Mouse (Mus musculus) CH12.LX (cell line): ENCODE data around the gene Eps15l1. TPM values are rescaled to one million over a fixed set of nuclear protein-coding genes. Genes with fewer than 3 reads are reported as not detected.

Experiments used
- DNase-seq: peaks from one replicate; pipeline ENCODE4 v3.0.0-alpha.2; 2013; ENCODE audit errors: extremely low read depth
- H3K27ac ChIP-seq: 2 replicates; pipeline ENCODE4 v1.5.1; 2012; ENCODE audit warnings: low read depth, mild to moderate bottlenecking, control low read depth, moderate library complexity; ENCODE audit not compliant: insufficient read depth
- H3K27me3 ChIP-seq: replicated peaks from 2 replicates; pipeline ENCODE3; 2012; ENCODE audit warnings: inconsistent platforms
- H3K36me3 ChIP-seq, 2 experiments: replicated peaks in 1 of 2; 2 replicates each; pipeline versions ENCODE3 to v1.6.1; 2012; ENCODE audit warnings: inconsistent platforms in 1 of 2, low read length in 1 of 2, mild to moderate bottlenecking in 1 of 2, mixed read lengths in 1 of 2, moderate library complexity in 1 of 2; ENCODE audit not compliant: control insufficient read depth in 1 of 2, insufficient read depth in 1 of 2
- H3K4me1 ChIP-seq, 2 experiments: 2 replicates each; pipeline ENCODE4 v1.6.1; 2012; ENCODE audit warnings: inconsistent platforms in 1 of 2, moderate library complexity in 1 of 2; ENCODE audit not compliant: insufficient read depth in 2 of 2, control insufficient read depth in 1 of 2
- H3K4me2 ChIP-seq: 2 replicates; pipeline ENCODE4 v1.6.1; 2012; ENCODE audit warnings: low read depth, mild to moderate bottlenecking, control low read depth; ENCODE audit not compliant: poor library complexity, insufficient read depth, severe bottlenecking
- H3K4me3 ChIP-seq, 3 experiments: fragments of 150-350 bp in 1 of 3; sonication (generic) in 1 of 3; replicated peaks in 1 of 3; 2 replicates each; pipeline versions ENCODE3 to v1.5.1; 2011 to 2012; ENCODE audit warnings: low read depth in 2 of 3, low read length in 2 of 3, mild to moderate bottlenecking in 2 of 3, moderate library complexity in 2 of 3, control low read depth in 1 of 3, improper control_type of control experiment in 1 of 3, inconsistent platforms in 1 of 3, mixed read lengths in 1 of 3; ENCODE audit not compliant: poor library complexity in 1 of 3
- H3K79me2 ChIP-seq: replicated peaks from 2 replicates; pipeline ENCODE4 v1.6.1; 2012; ENCODE audit warnings: mild to moderate bottlenecking, moderate library complexity; ENCODE audit not compliant: control insufficient read depth, poor library complexity, insufficient read depth, severe bottlenecking; ENCODE audit errors: extremely low read depth
- H3K9ac ChIP-seq: 2 replicates; pipeline ENCODE4 v1.6.1; 2012; ENCODE audit warnings: low read depth, mild to moderate bottlenecking, control low read depth, moderate library complexity; ENCODE audit not compliant: insufficient read depth
- H3K9me3 ChIP-seq: replicated peaks from 2 replicates; pipeline ENCODE3; 2012; ENCODE audit warnings: low read length, inconsistent platforms, mixed read lengths
- BHLHE40 ChIP-seq: IDR thresholded peaks from 2 replicates; pipeline ENCODE4 v1.6.1; 2011; ENCODE audit warnings: mild to moderate bottlenecking, low read depth, low read length, improper control_type of control experiment
- CHD1 ChIP-seq: IDR thresholded peaks from 2 replicates; pipeline ENCODE4 v1.6.1; 2012; ENCODE audit warnings: low read depth, low read length, improper control_type of control experiment, inconsistent platforms
- CHD2 ChIP-seq: IDR thresholded peaks from 2 replicates; pipeline ENCODE4 v1.6.1; 2011; ENCODE audit warnings: low read length, improper control_type of control experiment
- E2F4 ChIP-seq: IDR thresholded peaks from 2 replicates; pipeline ENCODE4 v1.6.1; 2011; ENCODE audit warnings: low read depth, low read length, improper control_type of control experiment; ENCODE audit not compliant: insufficient replicate concordance
- ETS1 ChIP-seq: conservative IDR thresholded peaks from 2 replicates; pipeline ENCODE4 v1.6.1; 2012; ENCODE audit warnings: low read depth, mild to moderate bottlenecking, inconsistent platforms, low read length, improper control_type of control experiment, moderate library complexity
- GABPA ChIP-seq: IDR thresholded peaks from 2 replicates; pipeline ENCODE4 v1.6.1; 2012; ENCODE audit warnings: low read depth, low read length, improper control_type of control experiment, inconsistent platforms; ENCODE audit not compliant: insufficient replicate concordance
- HCFC1 ChIP-seq: IDR thresholded peaks from 2 replicates; pipeline ENCODE4 v1.6.1; 2012; ENCODE audit warnings: low read depth, mild to moderate bottlenecking, inconsistent platforms, low read length, improper control_type of control experiment
- IRF4 ChIP-seq: IDR thresholded peaks from 2 replicates; pipeline ENCODE4 v1.6.1; 2014; ENCODE audit warnings: low read depth, mild to moderate bottlenecking, inconsistent platforms, low read length, improper control_type of control experiment
- MAX ChIP-seq: IDR thresholded peaks from 2 replicates; pipeline ENCODE4 v1.6.1; 2011; ENCODE audit warnings: low read length, improper control_type of control experiment
- MXI1 ChIP-seq: IDR thresholded peaks from 2 replicates; pipeline ENCODE4 v1.6.1; 2011; ENCODE audit warnings: mild to moderate bottlenecking, low read depth, low read length, improper control_type of control experiment
- MYC ChIP-seq: IDR thresholded peaks from 2 replicates; pipeline ENCODE4 v1.6.1; 2011; ENCODE audit warnings: low read depth, mild to moderate bottlenecking, improper control_type of control experiment, low read length
- NELFE ChIP-seq: IDR thresholded peaks from 2 replicates; pipeline ENCODE4 v1.6.1; 2011; ENCODE audit warnings: low read depth, low read length, improper control_type of control experiment
- NRF1 ChIP-seq: IDR thresholded peaks from 2 replicates; pipeline ENCODE4 v1.6.1; 2014; ENCODE audit warnings: low read depth, mild to moderate bottlenecking, inconsistent platforms, low read length, improper control_type of control experiment, moderate library complexity
- RCOR1 ChIP-seq: conservative IDR thresholded peaks from 2 replicates; pipeline ENCODE4 v1.6.1; 2012; ENCODE audit warnings: low read depth, mild to moderate bottlenecking, inconsistent platforms, low read length, improper control_type of control experiment
- SMC3 ChIP-seq: IDR thresholded peaks from 2 replicates; pipeline ENCODE4 v1.6.1; 2011; ENCODE audit warnings: low read depth, low read length, improper control_type of control experiment
- TBP ChIP-seq: conservative IDR thresholded peaks from 2 replicates; pipeline ENCODE4 v1.6.1; 2011; ENCODE audit warnings: low read depth, low read length, improper control_type of control experiment
- UBTF ChIP-seq: IDR thresholded peaks from 2 replicates; pipeline ENCODE4 v1.6.1; 2012; ENCODE audit warnings: low read depth, mild to moderate bottlenecking, inconsistent platforms, low read length, improper control_type of control experiment, moderate library complexity
- USF2 ChIP-seq: conservative IDR thresholded peaks from 2 replicates; pipeline ENCODE4 v1.6.1; 2011; ENCODE audit warnings: low read depth, low read length, improper control_type of control experiment
- ZMIZ1 ChIP-seq: IDR thresholded peaks from 2 replicates; pipeline ENCODE4 v1.6.1; 2012; ENCODE audit warnings: low read depth, mild to moderate bottlenecking, inconsistent platforms, low read length, improper control_type of control experiment
- ZNF384 ChIP-seq: IDR thresholded peaks from 2 replicates; pipeline ENCODE4 v1.6.1; 2012; ENCODE audit warnings: low read depth, low read length, improper control_type of control experiment, inconsistent platforms
- dilution Hi-C: fragments of 300-500 bp; cut with MboI; formaldehyde crosslinking; loops from 2 replicates; pipeline ENCODE4 v1.14.3; 2020; ENCODE audit warnings: low sequenced_read_pairs; ENCODE audit not compliant: extremely low pct_unique_long_range_greater_than_20kb, extremely low pct_ligation_motif_present
- in situ Hi-C: fragments of 300-500 bp; cut with MboI; formaldehyde crosslinking; loops from 3 replicates; pipeline ENCODE4 v1.14.3; 2019; ENCODE audit warnings: low sequenced_read_pairs, low pct_ligation_motif_present, low pct_unique_long_range_greater_than_20kb, mixed read lengths
- polyA plus RNA-seq: library from polyadenylated mRNA; unstranded; fragments of >175 nt; gene quantifications from 2 replicates; pipeline ENCODE4 v1.2.1, GENCODE M21; 2012; ENCODE audit warnings: low read depth; ENCODE audit not compliant: insufficient read length
- total RNA-seq, 2 experiments: library from RNA; depleted of rRNA; stranded (reverse); fragments of 300-350 nt in 1 of 2; fragments of >200 nt in 1 of 2; gene quantifications; 2 replicates each; pipeline ENCODE4 v1.2.3; 2012 to 2014

Eps15l1 gene
- total and polyA plus RNA-seq, 3 experiments, result 21.7 to 49.4 (median 25.6) TPM

GRCm38 (mm10) chr8:72310849-72311506 lies 110.3 kb downstream of the Eps15l1 start:
- DNase-seq, result peak; percentile 28
- no peaks in the 10 kb centered on the region for H3K36me3 ChIP-seq
- no peak overlapping the region for H3K4me3 ChIP-seq
- H3K4me2 ChIP-seq, result no peak overlapping the region
- TF ChIP-seq BHLHE40 (peak; percentile 16; the same call in 1 of the 2 replicates), NRF1 (no peak), ETS1 (0 out of 2 replicates have a peak, but pooled peaks have one; percentile 18)
- TF ChIP-seq, all 38 proteins: peak for 2
- in situ Hi-C loops, result no loop called here
- dilution Hi-C loops, result no loop called here
- H3K9me3 ChIP-seq, result no peaks in the 10 kb centered on the region
- H3K9ac ChIP-seq, result no peak overlapping the region
- no peaks in the 10 kb centered on the region for H3K27me3 ChIP-seq
- H3K4me1 ChIP-seq, result peaks cover 5 to 10% of the 10 kb centered on the region in 2 experiments; a peak in 3 of 4 replicates
- no peaks in the 10 kb centered on the region for H3K79me2 ChIP-seq
- no peak overlapping the region for H3K27ac ChIP-seq

GRCm38 (mm10) chr8:72308276-72308675 lies 113.0 kb downstream of the Eps15l1 start:
- no peak for DNase-seq

GRCm38 (mm10) chr8:72306913-72307312 lies 114.3 kb downstream of the Eps15l1 start:
- in situ Hi-C loops, result no loop called here
- no peaks in the 10 kb centered on the region for H3K9me3 ChIP-seq
- no peak for TF ChIP-seq MXI1
- TF ChIP-seq CHD2, result no peak
- TF ChIP-seq, all 38 proteins: peak for 0
- H3K9ac ChIP-seq, result no peak overlapping the region
- H3K4me2 ChIP-seq, result no peak overlapping the region
- H3K79me2 ChIP-seq, result no peaks in the 10 kb centered on the region
- H3K4me1 ChIP-seq, result peaks cover 10 to 26% of the 10 kb centered on the region in 2 experiments
- H3K27me3 ChIP-seq, result no peaks in the 10 kb centered on the region
- DNase-seq, result no peak
- H3K27ac ChIP-seq, result no peak overlapping the region
- H3K36me3 ChIP-seq, result no peaks in the 10 kb centered on the region
- dilution Hi-C loops, result no loop called here
- H3K4me3 ChIP-seq, result no peak overlapping the region

More at GRCm38 (mm10) chr8:72308276-72308675, 113.0 kb downstream of the Eps15l1 start:
- no peaks in the 10 kb centered on the region for H3K79me2 ChIP-seq
- H3K4me2 ChIP-seq, result no peak overlapping the region
- no peaks in the 10 kb centered on the region for H3K27me3 ChIP-seq
- no peak overlapping the region for H3K9ac ChIP-seq
- in situ Hi-C loops (no loop called here), dilution Hi-C loops (no loop called here)
- H3K36me3 ChIP-seq, result no peaks in the 10 kb centered on the region
- no peaks in the 10 kb centered on the region for H3K9me3 ChIP-seq
- TF ChIP-seq E2F4 (no peak), IRF4 (no peak), TBP (no peak), ZNF384 (no peak), SMC3 (no peak), RCOR1 (no peak), GABPA (no peak), HCFC1 (no peak), CHD1 (no peak), NELFE (no peak), USF2 (no peak), UBTF (no peak), CHD2 (no peak), ZMIZ1 (no peak), MAX (no peak), MXI1 (no peak), MYC (no peak), ETS1 (no peak)
- H3K4me1 ChIP-seq, result peaks cover 7 to 21% of the 10 kb centered on the region in 2 experiments
- no peak overlapping the region for H3K4me3 ChIP-seq
- H3K27ac ChIP-seq, result no peak overlapping the region
